Mouse (Mus musculus): ENCODE results near the gene Olfr681.
"Not testable (repeated sequence)": the region's sequence is repeated elsewhere in the genome, so short reads cannot be mapped to it uniquely, and the experiment has no call there.

The Olfr681 gene

GRCm38 (mm10) chr7:105116536-105116935 lies at the start of gene Olfr681:
TSS of gene Olfr681 (plus strand) at chr7:105116836.
- DNase-seq, result no peak

- no peak for DNase-seq
Observed at GRCm38 (mm10) chr7:105080905-105081304, 35.7 kb upstream of the Olfr681 start, which contains the start of gene Olfr679. TSS of gene Olfr679 (plus strand) at chr7:105081205.

DNA sequence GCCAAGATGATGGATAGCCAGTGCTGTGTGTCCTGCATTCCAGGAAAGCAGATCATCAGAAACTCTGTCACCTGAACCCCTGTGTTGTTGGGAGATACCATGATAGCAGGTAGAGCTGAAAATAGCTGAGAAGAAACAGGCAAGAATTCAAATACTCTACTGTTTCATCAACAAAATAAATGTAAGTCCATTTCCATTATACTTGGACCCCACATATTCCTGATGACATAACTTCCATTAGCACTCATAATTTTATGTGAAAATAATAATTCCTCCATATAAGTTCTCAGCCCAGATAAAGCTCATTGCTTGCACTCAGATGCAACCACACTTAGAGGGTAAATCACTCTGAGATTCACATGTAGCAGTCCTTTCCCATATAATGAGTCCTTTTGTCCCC lies 23.9 kb upstream of the Olfr681 start, which contains the start of gene Olfr680-ps1:
TSS of gene Olfr680-ps1 (minus strand) at position 101 of the 400 bp plus-strand sequence.
- DNase-seq, result not testable (repeated sequence)

GRCm38 (mm10) chr7:105141275-105141674 lies 24.6 kb downstream of the Olfr681 start:
- DNase-seq, result no peak

- DNase-seq, result no peak
Observed at GRCm38 (mm10) chr7:105146912-105147311, 30.3 kb downstream of the Olfr681 start, which contains the start of gene Olfr683. TSS of gene Olfr683 (minus strand) at chr7:105147012.

DNA sequence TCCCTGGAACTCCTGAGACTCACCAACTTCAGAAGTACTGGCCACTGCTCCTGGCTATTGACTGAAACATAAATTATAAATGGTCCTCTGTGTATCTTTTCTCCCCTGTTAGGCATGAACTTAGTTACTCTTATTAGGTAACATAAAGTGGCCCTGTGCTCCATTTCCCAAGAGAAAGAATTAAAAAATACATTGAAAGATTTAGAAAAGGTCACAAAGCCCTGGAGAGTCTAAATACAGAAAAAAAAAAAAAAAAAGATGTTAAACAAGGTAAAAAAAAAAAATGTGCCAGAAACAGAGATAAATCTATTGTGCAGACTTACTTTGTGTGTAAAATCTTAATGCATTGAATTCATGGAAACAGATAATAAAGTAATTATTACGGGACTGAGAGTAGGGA lies 46.9 kb downstream of the Olfr681 start, which contains the start of gene Olfr684:
TSS of gene Olfr684 (minus strand) at position 101 of the 400 bp plus-strand sequence.
- DNase-seq, result no peak

GRCm38 (mm10) chr7:105170773-105171172 lies 54.1 kb downstream of the Olfr681 start:
- no peak for DNase-seq

All from right cerebral cortex, postnatal 4 days (tissue).